17 mouse cellular contexts compared by ENCODE assay signal in genomic region chr1:98818076-98818475, GRCm38 (mm10).
DNase-seq lines count a peak whose midpoint lies in the region; TF ChIP-seq lines count a peak whose summit lies in the region.
"Had no signal": no experiment of that assay in that cellular context is flagged by ENCODE, and none has a peak within 500 bp of the region (broad histone marks: within the 10 kb centered on the region; RNA-seq: fewer than 3 reads in every experiment).

No protein-coding gene starts in this region.

- no peaks in the 10 kb centered on the region for H3K27me3 ChIP-seq in MEL (ENCODE audit: control insufficient read depth in 1 of 2, insufficient read depth in 2 of 2, low read length in 2 of 2)
- H3K27me3 ChIP-seq: CH12.LX, Patski had no signal

- H3K9me3 ChIP-seq in MEL (replicated peaks; ENCODE audit: insufficient read depth, low read length): no peaks in the 10 kb centered on the region

- no peak for TF ChIP-seq POLR2A in MEL (IDR thresholded peaks at IDR 0.05; ENCODE audit: control insufficient read depth in 1 of 2, insufficient read depth in 1 of 2, low read depth in 1 of 2, low read length in 2 of 2, poor library complexity in 1 of 2)

- TF ChIP-seq RAD21 in MEL (IDR thresholded peaks at IDR 0.05; ENCODE audit: low read depth, low read length): no peak

- peaks cover 2 to 26% of the 10 kb centered on the region in 2 experiments for H3K4me1 ChIP-seq in MEL (ENCODE audit: control insufficient read depth in 1 of 2, insufficient read depth in 2 of 2, low read length in 2 of 2)

- no peak overlapping the region for H3K4me3 ChIP-seq in MEL (ENCODE audit: control insufficient read depth in 1 of 2, insufficient read depth in 1 of 2, low read depth in 2 of 2, low read length in 2 of 2)

- no peak for TF ChIP-seq CTCF in MEL (IDR thresholded peaks at IDR 0.05 in 2 of 3, conservative IDR thresholded peaks at IDR 0.05 in 1 of 3; ENCODE audit: control insufficient read depth in 1 of 3, insufficient read depth in 1 of 3, low read depth in 2 of 3, low read length in 3 of 3, poor library complexity in 1 of 3, severe bottlenecking in 1 of 3)

- peak in 1 of 2 experiments; percentile 23; a peak in 1 of 4 replicates for TF ChIP-seq EP300 in MEL (IDR thresholded peaks at IDR 0.05; ENCODE audit: low read depth in 1 of 2, low read length in 2 of 2)

- peak; percentile 32 for DNase-seq in MEL (ENCODE audit: low read depth, low spot score)
- DNase-seq in testis, postnatal 10 days (ENCODE audit: low spot score): no peak
- DNase-seq: adrenal gland, adult 2 months; adrenal gland, adult 8-10 months; adrenal gland, postnatal 10 days; adrenal gland, postnatal 14 days; adrenal gland, postnatal 25 days; adrenal gland, postnatal 36 days; B cell, adult 2 months; cerebellum, adult 11 months; cerebellum, adult 11-12 months; cerebellum, adult 18-20 months; cerebellum, adult 2 months; cerebellum, adult 8-10 months had no signal

- H3K9ac ChIP-seq in MEL (ENCODE audit: control insufficient read depth, low read depth, low read length, poor library complexity, severe bottlenecking): no peak overlapping the region

- H3K27ac ChIP-seq in MEL (ENCODE audit: control insufficient read depth, low read depth, low read length): no peak overlapping the region

- H3K79me2 ChIP-seq in MEL (ENCODE audit: control insufficient read depth, insufficient read depth, low read length, poor library complexity): no peaks in the 10 kb centered on the region

- peaks cover 0 to 33% of the 10 kb centered on the region in 2 experiments; a peak in 2 of 4 replicates for H3K36me3 ChIP-seq in MEL (ENCODE audit: control insufficient read depth in 1 of 2, insufficient read depth in 2 of 2, low read length in 2 of 2)
- H3K36me3 ChIP-seq: G1E had no signal

TF ChIP-seq in MEL, 35 proteins besides CTCF, POLR2A, EP300 and RAD21:
- TF ChIP-seq MAFK (IDR thresholded peaks at IDR 0.05; ENCODE audit: borderline replicate concordance, low read depth, low read length): no peak; the same call in 1 of the 2 replicates
- TF ChIP-seq ZC3H11A (IDR thresholded peaks at IDR 0.05; ENCODE audit: low read depth, low read length): no peak
- no peak for TF ChIP-seq NELFE (IDR thresholded peaks at IDR 0.05; ENCODE audit: low read depth, low read length)
- TF ChIP-seq TCF12 (IDR thresholded peaks at IDR 0.05; ENCODE audit: low read depth, low read length): 0 out of 2 replicates have a peak, but pooled peaks have one; percentile 17
- TF ChIP-seq GABPA (IDR thresholded peaks at IDR 0.05; ENCODE audit: low read depth, low read length): peak; percentile 74
- no peak for TF ChIP-seq ZMIZ1 (IDR thresholded peaks at IDR 0.05; ENCODE audit: low read depth, low read length)
- TF ChIP-seq ETS1 (IDR thresholded peaks at IDR 0.05; ENCODE audit: low read depth, low read length): 0 out of 2 replicates have a peak, but pooled peaks have one; percentile 34
- no peak for TF ChIP-seq SIN3A (IDR thresholded peaks at IDR 0.05; ENCODE audit: low read length)
- TF ChIP-seq BHLHE40 (IDR thresholded peaks at IDR 0.05; ENCODE audit: borderline replicate concordance, low read depth, low read length): no peak
- no peak for TF ChIP-seq POLR2AphosphoS2 (IDR thresholded peaks at IDR 0.05; ENCODE audit: low read length)
- TF ChIP-seq CHD1 (IDR thresholded peaks at IDR 0.05; ENCODE audit: low read depth, low read length): no peak
- peak; percentile 52; the same call in 1 of the 2 replicates for TF ChIP-seq RCOR1 (IDR thresholded peaks at IDR 0.05; ENCODE audit: low read depth, low read length)
- TF ChIP-seq MAZ (IDR thresholded peaks at IDR 0.05; ENCODE audit: low read depth, low read length): no peak
- no peak for TF ChIP-seq MAX (IDR thresholded peaks at IDR 0.05; ENCODE audit: low read length)
- TF ChIP-seq KAT2A (conservative IDR thresholded peaks at IDR 0.05; ENCODE audit: low read depth, low read length): no peak
- TF ChIP-seq MYB (IDR thresholded peaks at IDR 0.05; ENCODE audit: low read depth, low read length): no peak
- no peak for TF ChIP-seq UBTF (IDR thresholded peaks at IDR 0.05; ENCODE audit: borderline replicate concordance, insufficient read depth, low read depth, low read length)
- TF ChIP-seq USF1 (IDR thresholded peaks at IDR 0.05; ENCODE audit: low read depth, low read length): no peak
- TF ChIP-seq POLR2AphosphoS5 (IDR thresholded peaks at IDR 0.05; ENCODE audit: borderline replicate concordance, low read depth, low read length): no peak
- no peak for TF ChIP-seq ELF1 (IDR thresholded peaks at IDR 0.05; ENCODE audit: low read depth, low read length)
